Mouse (Mus musculus): Measurements from ENCODE around the gene Epb41. TPM values are rescaled to one million over a fixed set of nuclear protein-coding genes. Genes with fewer than 3 reads are reported as not detected.

Epb41 gene
- polyA plus RNA-seq, 2 experiments: 113 to 153 TPM

- Histone ChIP-seq H3K9ac (replicated peaks) (no peak overlapping the region), H3K4me3 (ENCODE audit: insufficient read depth in 1 of 2, low read depth in 2 of 2, low read length in 2 of 2) (no peak overlapping the region), H3K4me2 (ENCODE audit: low read depth) (no peak overlapping the region), H3K36me3 (replicated peaks; ENCODE audit: control insufficient read depth, insufficient read depth, low read depth) (peaks cover 29% of the 10 kb centered on the region), H3K4me1 (replicated peaks; ENCODE audit: control insufficient read depth in 2 of 2, insufficient read depth in 2 of 2, low read length in 1 of 2) (peaks cover 23 to 35% of the 10 kb centered on the region in 2 experiments), H3K9me3 (ENCODE audit: control insufficient read depth, low read length) (no peaks in the 10 kb centered on the region), H3K27me3 (ENCODE audit: control insufficient read depth, insufficient read depth, low read length) (no peaks in the 10 kb centered on the region), H3K27ac (no peak overlapping the region)
- TF ChIP-seq EP300 (IDR thresholded peaks at IDR 0.05; ENCODE audit: low read depth) (peak; percentile 37; the same call in 1 of the 2 replicates), CTCF (IDR thresholded peaks at IDR 0.05; ENCODE audit: low read depth) (no peak)
- ATAC-seq (ENCODE audit: insufficient read depth) (no peak), DNase-seq (ENCODE audit: low read depth in 3 of 3, low spot score in 3 of 3) (no peak)
- 29% methylated on average over 7 of the region's 7 CpGs for WGBS (ENCODE audit: insufficient replicate concordance)
Observed at GRCm38 (mm10) chr4:132021883-132022282, 53.2 kb downstream of the Epb41 start.

- no peak overlapping the region for H3K27ac ChIP-seq
- no peak for DNase-seq (ENCODE audit: low read depth in 3 of 3, low spot score in 3 of 3)
- no peak overlapping the region for H3K4me3 ChIP-seq (ENCODE audit: insufficient read depth in 1 of 2, low read depth in 2 of 2, low read length in 2 of 2)
- H3K27me3 ChIP-seq (ENCODE audit: control insufficient read depth, insufficient read depth, low read length): no peaks in the 10 kb centered on the region
- H3K9ac ChIP-seq (replicated peaks): no peak overlapping the region
- H3K9me3 ChIP-seq (ENCODE audit: control insufficient read depth, low read length): no peaks in the 10 kb centered on the region
- no peak overlapping the region for H3K4me2 ChIP-seq (ENCODE audit: low read depth)
- peaks cover 18% of the 10 kb centered on the region for H3K36me3 ChIP-seq (replicated peaks; ENCODE audit: control insufficient read depth, insufficient read depth, low read depth)
- no peak for ATAC-seq (ENCODE audit: insufficient read depth)
- H3K4me1 ChIP-seq (replicated peaks; ENCODE audit: control insufficient read depth in 2 of 2, insufficient read depth in 2 of 2, low read length in 1 of 2): peaks cover 12 to 24% of the 10 kb centered on the region in 2 experiments
- 74% methylated on average over 4 of the region's 4 CpGs for WGBS (ENCODE audit: insufficient replicate concordance)
- TF ChIP-seq EP300 (IDR thresholded peaks at IDR 0.05; ENCODE audit: low read depth) (no peak), CTCF (IDR thresholded peaks at IDR 0.05; ENCODE audit: low read depth) (no peak)
Observed at GRCm38 (mm10) chr4:132018547-132018946, 56.6 kb downstream of the Epb41 start.

GRCm38 (mm10) chr4:132015374-132015773 is 59.7 kb downstream of the Epb41 start:
- 21% methylated on average over 3 of the region's 3 CpGs for WGBS (ENCODE audit: insufficient replicate concordance)
- peaks cover 11 to 15% of the 10 kb centered on the region in 2 experiments; a peak in 3 of 4 replicates for H3K4me1 ChIP-seq (replicated peaks; ENCODE audit: control insufficient read depth in 2 of 2, insufficient read depth in 2 of 2, low read length in 1 of 2)

GRCm38 (mm10) chr4:132011619-132012018 is 63.5 kb downstream of the Epb41 start:
- H3K27me3 ChIP-seq (ENCODE audit: control insufficient read depth, insufficient read depth, low read length): no peaks in the 10 kb centered on the region
- ATAC-seq (ENCODE audit: insufficient read depth) (no peak), DNase-seq (ENCODE audit: low read depth in 3 of 3, low spot score in 3 of 3) (no peak)
- no peak overlapping the region for H3K9ac ChIP-seq (replicated peaks)
- no peak overlapping the region for H3K4me2 ChIP-seq (ENCODE audit: low read depth)
- H3K4me1 ChIP-seq (replicated peaks; ENCODE audit: control insufficient read depth in 2 of 2, insufficient read depth in 2 of 2, low read length in 1 of 2): peaks cover 11% of the 10 kb centered on the region in 2 experiments; a peak in 3 of 4 replicates
- no peak overlapping the region for H3K27ac ChIP-seq
- 95% methylated on average over 3 of the region's 3 CpGs for WGBS (ENCODE audit: insufficient replicate concordance)
- H3K36me3 ChIP-seq (replicated peaks; ENCODE audit: control insufficient read depth, insufficient read depth, low read depth): peaks cover 19% of the 10 kb centered on the region
- no peak overlapping the region for H3K4me3 ChIP-seq (ENCODE audit: insufficient read depth in 1 of 2, low read depth in 2 of 2, low read length in 2 of 2)
- TF ChIP-seq EP300 (IDR thresholded peaks at IDR 0.05; ENCODE audit: low read depth): no peak
- TF ChIP-seq CTCF (IDR thresholded peaks at IDR 0.05; ENCODE audit: low read depth): no peak
- H3K9me3 ChIP-seq (ENCODE audit: control insufficient read depth, low read length): no peaks in the 10 kb centered on the region

More at GRCm38 (mm10) chr4:132015374-132015773, 59.7 kb downstream of the Epb41 start:
- Histone ChIP-seq H3K4me3 (ENCODE audit: insufficient read depth in 1 of 2, low read depth in 2 of 2, low read length in 2 of 2) (no peak overlapping the region), H3K27me3 (ENCODE audit: control insufficient read depth, insufficient read depth, low read length) (no peaks in the 10 kb centered on the region), H3K4me2 (ENCODE audit: low read depth) (no peak overlapping the region), H3K9me3 (ENCODE audit: control insufficient read depth, low read length) (no peaks in the 10 kb centered on the region), H3K27ac (no peak overlapping the region), H3K9ac (replicated peaks) (no peak overlapping the region), H3K36me3 (replicated peaks; ENCODE audit: control insufficient read depth, insufficient read depth, low read depth) (peaks cover 14% of the 10 kb centered on the region)
- DNase-seq (ENCODE audit: low read depth in 3 of 3, low spot score in 3 of 3): no peak
- TF ChIP-seq EP300 (IDR thresholded peaks at IDR 0.05; ENCODE audit: low read depth) (0 out of 2 replicates have a peak, but pooled peaks have one; percentile 28), CTCF (IDR thresholded peaks at IDR 0.05; ENCODE audit: low read depth) (no peak)
- ATAC-seq (ENCODE audit: insufficient read depth): no peak

GRCm38 (mm10) chr4:132010416-132010815 is 64.7 kb downstream of the Epb41 start:
- ATAC-seq (ENCODE audit: insufficient read depth): no peak
- Histone ChIP-seq H3K9ac (replicated peaks) (no peak overlapping the region), H3K4me3 (ENCODE audit: insufficient read depth in 1 of 2, low read depth in 2 of 2, low read length in 2 of 2) (no peak overlapping the region), H3K9me3 (ENCODE audit: control insufficient read depth, low read length) (no peaks in the 10 kb centered on the region), H3K27ac (no peak overlapping the region), H3K36me3 (replicated peaks; ENCODE audit: control insufficient read depth, insufficient read depth, low read depth) (peaks cover 29% of the 10 kb centered on the region), H3K4me1 (replicated peaks; ENCODE audit: control insufficient read depth in 2 of 2, insufficient read depth in 2 of 2, low read length in 1 of 2) (peaks cover 3 to 7% of the 10 kb centered on the region in 2 experiments; a peak in 3 of 4 replicates), H3K4me2 (ENCODE audit: low read depth) (no peak overlapping the region), H3K27me3 (ENCODE audit: control insufficient read depth, insufficient read depth, low read length) (no peaks in the 10 kb centered on the region)
- 84% methylated on average over 8 of the region's 8 CpGs for WGBS (ENCODE audit: insufficient replicate concordance)
- no peak for DNase-seq (ENCODE audit: low read depth in 3 of 3, low spot score in 3 of 3)
- TF ChIP-seq CTCF (IDR thresholded peaks at IDR 0.05; ENCODE audit: low read depth): no peak
- no peak for TF ChIP-seq EP300 (IDR thresholded peaks at IDR 0.05; ENCODE audit: low read depth)
